ENCODE assay signal across 15 mouse cellular contexts in the genomic region with DNA sequence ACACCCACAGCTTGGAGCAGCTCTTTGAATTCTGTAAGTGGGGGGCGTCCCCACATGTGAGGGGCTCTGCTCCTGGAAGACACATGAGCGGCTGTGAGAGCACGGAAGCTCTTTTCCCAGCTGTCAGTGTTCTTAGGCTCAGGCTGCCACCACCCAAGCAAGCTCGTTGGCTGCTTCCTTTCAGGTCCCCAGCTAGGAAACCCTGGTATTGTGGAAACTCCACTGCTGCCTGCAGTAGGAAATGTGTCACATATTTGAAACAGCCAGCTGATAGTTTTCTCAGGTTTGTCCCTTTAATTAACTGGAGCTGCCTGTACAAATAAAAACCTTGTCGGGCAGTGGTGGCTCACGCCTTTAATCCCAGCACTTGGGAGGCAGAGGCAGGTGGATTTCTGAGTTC.
"Had no signal": no experiment of that assay in that cellular context is flagged by ENCODE, and none has a peak within 500 bp of the region (broad histone marks: within the 10 kb centered on the region; RNA-seq: fewer than 3 reads in every experiment).

No protein-coding gene starts in this region.

- DNase-seq: kidney, postnatal 14 days; left cerebral cortex, postnatal 4 days; lung, embryonic 14.5 days; lung, postnatal 10 days; lung, postnatal 4 days; midbrain, embryonic 14.5 days; right cerebral cortex, adult 18-20 months; right cerebral cortex, postnatal 25 days; thymus, postnatal 4 days had no signal

- H3K9me3 ChIP-seq: limb, embryonic 13.5 days; midbrain, embryonic 10.5 days; neural tube, embryonic 15.5 days had no signal

- H3K4me1 ChIP-seq: neural tube, embryonic 15.5 days had no signal

- H3K27ac ChIP-seq: limb, embryonic 13.5 days; midbrain, embryonic 10.5 days; neural tube, embryonic 15.5 days; stomach, postnatal 0 days had no signal

- H3K4me2 ChIP-seq: limb, embryonic 13.5 days; liver, embryonic 11.5 days; lung, embryonic 14.5 days; neural tube, embryonic 15.5 days had no signal

- H3K4me3 ChIP-seq: limb, embryonic 13.5 days; midbrain, embryonic 10.5 days; myocyte; neural tube, embryonic 15.5 days had no signal

- H3K9ac ChIP-seq: limb, embryonic 13.5 days; lung, embryonic 14.5 days; neural tube, embryonic 15.5 days had no signal

- H3K27me3 ChIP-seq: limb, embryonic 13.5 days; neural tube, embryonic 15.5 days had no signal
